Mouse (Mus musculus) spleen, adult 2 months (tissue): ENCODE data around the gene Gm17535.
"Not testable (repeated sequence)": the region's sequence is repeated elsewhere in the genome, so short reads cannot be mapped to it uniquely, and the experiment has no call there.

Source experiments
- CTCF ChIP-seq: fragments of 200-500 bp; IDR thresholded peaks from 2 replicates; pipeline ENCODE4 v1.5.1; 2011; ENCODE audit warnings: mild to moderate bottlenecking, inconsistent platforms; ENCODE audit not compliant: insufficient read depth, insufficient read length, insufficient replicate concordance; ENCODE audit errors: extremely low read depth
- POLR2A ChIP-seq: fragments of 200-500 bp; IDR thresholded peaks from 2 replicates; pipeline ENCODE4 v1.6.1; 2011; ENCODE audit warnings: low read depth, low read length, inconsistent platforms

- not testable (repeated sequence) for TF ChIP-seq CTCF, POLR2A
These were observed 3.6 kb upstream of the Gm17535 start for GRCm38 (mm10) chr9:3030677-3031318.
